Mouse (Mus musculus): ENCODE measurements at regions not wholly inside any gene's neighbourhood (a gene's known extent, or its start where the extent isn't known, plus 50 kb on each side); places are given as distances from the start of the nearest gene placed in this dataset.

DNA sequence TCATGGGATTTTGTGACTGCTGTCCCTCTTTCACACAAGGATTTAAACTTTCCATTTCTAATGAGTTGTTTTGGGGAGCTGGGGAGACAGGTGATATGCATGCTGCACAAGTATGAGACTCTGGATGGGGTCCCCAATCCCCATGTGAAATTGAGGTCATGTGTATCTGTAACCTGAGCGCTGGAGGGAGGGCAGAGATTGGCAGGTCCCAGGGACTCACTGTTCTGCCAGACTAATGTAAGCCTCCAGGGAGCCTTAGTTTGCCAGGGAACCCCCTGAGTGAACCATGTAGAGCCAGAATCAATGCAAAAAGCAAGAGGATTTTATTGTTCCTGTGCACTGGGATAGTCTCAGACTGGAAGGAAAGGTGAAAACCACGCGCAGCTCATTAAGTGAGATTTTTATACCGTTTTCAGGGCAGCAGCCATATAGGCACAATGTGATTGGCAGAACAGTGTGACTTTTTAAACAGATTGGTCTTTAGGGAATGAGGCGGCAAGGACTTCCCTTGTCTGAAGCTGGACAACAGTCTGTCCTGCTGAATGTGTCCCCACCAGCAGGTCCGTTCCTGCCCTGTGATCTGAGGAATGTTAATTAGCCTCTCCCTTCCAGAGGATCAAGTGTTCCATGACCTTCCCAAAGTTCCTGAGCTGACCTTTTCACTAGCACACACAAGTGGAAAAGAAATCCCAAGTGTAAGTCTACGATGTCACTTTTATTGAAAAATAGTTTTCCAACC is 59.9 kb upstream of the Oxgr1 start:
- no peak for DNase-seq (ENCODE audit: low read depth, low spot score)

GRCm38 (mm10) chr14:120102749-120103142 is 60.5 kb upstream of the Oxgr1 start:
- DNase-seq (ENCODE audit: low read depth, low spot score): no peak

GRCm38 (mm10) chr14:120109846-120110245 is 67.6 kb upstream of the Oxgr1 start:
- no peak for DNase-seq (ENCODE audit: low read depth, low spot score)

DNA sequence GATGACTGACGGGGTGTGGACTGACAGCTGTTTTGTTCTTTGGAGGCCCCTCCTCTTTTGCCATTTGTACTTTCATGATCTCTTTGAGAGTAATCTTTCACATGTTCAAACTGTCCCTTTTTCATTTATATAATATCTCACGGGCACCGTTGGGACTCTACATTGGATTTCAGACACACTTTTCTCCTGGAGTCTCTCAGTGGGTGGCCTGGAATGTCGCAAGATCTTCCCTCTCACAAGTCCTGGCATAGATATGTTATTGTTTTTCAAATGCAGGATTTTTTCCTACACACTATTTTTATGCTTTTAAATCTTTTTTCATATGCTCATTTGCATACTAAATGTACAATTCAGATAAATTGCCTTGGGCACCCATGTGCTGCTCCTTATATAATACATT is 71.1 kb upstream of the Oxgr1 start:
- DNase-seq (ENCODE audit: low read depth, low spot score): no peak

DNA sequence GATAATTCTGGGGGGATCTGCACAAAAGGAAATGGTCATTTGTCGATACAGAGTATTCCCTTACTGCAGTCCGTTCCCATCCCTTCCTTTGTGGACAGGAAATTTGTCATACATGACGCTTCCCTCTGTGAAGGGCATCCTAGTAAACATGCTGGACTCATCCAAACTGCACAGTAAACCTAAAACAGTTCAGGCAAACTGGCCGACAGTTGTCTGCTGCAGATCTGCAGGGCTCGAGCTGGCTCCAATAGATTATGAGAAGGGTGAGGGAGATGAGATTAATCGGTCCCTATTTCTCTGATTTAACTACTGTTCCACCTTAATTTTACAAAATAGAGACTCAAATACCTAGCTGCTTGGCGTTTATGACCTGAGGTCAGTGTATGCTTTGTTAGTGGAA is 76.3 kb upstream of the Oxgr1 start:
- DNase-seq (ENCODE audit: low read depth, low spot score): no peak

DNA sequence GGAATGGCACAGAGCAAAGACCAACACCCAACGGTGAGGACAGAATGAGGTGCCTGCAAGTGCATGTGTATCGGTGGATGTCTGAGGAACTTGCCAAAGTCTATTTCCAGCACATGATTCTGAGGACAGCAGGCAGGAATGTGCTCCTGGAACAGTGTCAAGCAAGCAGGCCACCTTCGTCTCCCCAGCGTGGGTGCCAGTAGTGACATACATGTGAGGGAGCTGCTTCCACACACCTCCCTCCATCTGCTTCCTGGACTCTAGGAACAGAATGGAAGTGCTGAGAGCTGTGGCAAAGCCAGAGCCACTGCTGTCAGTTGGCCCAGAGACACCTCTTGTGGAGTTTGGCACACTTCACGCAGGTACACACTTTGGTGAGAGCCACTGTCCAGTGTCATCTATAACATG is 76.9 kb upstream of the Oxgr1 start:
- no peak for DNase-seq (ENCODE audit: low read depth, low spot score)

- no peak for DNase-seq (ENCODE audit: low read depth, low spot score)
These were observed 77.3 kb upstream of the Oxgr1 start for GRCm38 (mm10) chr14:120119506-120119905.

DNA sequence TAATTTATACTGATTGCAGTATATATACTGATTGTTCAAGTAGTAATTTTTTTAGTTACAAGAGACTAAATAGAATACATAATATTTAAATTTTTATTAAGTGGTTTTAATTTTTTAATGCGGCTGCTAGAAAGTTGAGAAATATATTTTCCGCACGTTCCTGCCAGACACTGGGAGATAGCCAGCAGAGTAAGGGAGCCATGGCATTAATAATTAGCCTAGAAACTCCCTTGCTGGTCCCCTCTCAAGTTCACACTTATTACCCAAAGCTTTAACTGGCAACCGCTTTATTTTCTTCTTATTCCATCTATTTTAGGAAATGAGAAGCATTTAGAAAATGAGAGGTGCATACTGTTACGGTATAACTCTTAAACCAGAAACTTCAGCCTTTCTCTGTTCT is 78.0 kb upstream of the Oxgr1 start:
- no peak for DNase-seq (ENCODE audit: low read depth, low spot score)

- no peak for DNase-seq (ENCODE audit: low read depth, low spot score)
These were observed 83.1 kb upstream of the Oxgr1 start for GRCm38 (mm10) chr14:120125315-120125714.

GRCm38 (mm10) chr14:120127481-120127880 is 85.2 kb upstream of the Oxgr1 start:
- no peak for DNase-seq (ENCODE audit: low read depth, low spot score)

GRCm38 (mm10) chr14:120134346-120135008 is 92.2 kb upstream of the Oxgr1 start:
- DNase-seq (ENCODE audit: low read depth, low spot score): no peak

GRCm38 (mm10) chr14:120135198-120135597 is 93.0 kb upstream of the Oxgr1 start:
- DNase-seq (ENCODE audit: low read depth, low spot score): no peak

DNA sequence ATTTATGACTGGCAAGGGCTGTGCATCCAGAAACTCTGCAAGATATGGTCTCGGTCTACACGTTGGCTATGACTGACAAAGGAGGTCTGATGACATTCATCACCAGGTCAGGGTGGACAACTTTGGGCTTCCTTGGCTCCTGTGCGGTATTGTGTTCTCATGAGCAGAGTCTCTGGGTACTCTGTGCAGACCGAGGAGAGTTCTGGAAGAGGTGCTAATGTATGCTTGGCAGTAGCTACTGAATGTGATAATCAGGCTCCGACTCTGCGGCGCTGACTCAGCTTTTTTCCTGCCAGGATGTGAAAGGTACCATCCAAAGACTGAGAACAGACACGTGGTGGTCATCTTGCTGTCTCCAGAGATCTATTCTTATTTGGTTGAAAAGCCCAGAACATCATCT is 94.5 kb upstream of the Oxgr1 start:
- DNase-seq (ENCODE audit: low read depth, low spot score): no peak

- peak; percentile 50 for DNase-seq (ENCODE audit: low read depth, low spot score)
These were observed 95.5 kb upstream of the Oxgr1 start for GRCm38 (mm10) chr14:120137680-120138136.

DNA sequence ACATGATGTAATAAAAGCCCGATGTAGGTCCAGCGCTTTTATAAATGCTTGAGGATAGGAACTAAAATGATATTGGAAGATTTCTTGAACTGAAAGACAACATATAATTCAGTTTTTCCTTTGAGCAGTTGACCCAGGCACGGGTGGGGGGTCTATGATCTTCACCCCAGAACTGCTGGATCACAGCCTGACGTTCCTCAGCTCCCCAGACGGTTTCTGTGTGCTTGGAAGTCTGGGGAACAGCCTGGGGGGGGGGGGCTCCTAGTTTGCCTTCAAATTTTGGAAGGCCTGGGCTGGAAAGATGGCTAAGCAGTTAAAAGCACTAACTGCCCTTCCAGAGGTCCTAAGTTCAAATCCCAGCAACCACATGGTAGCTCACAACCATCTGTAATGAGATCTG is 96.3 kb upstream of the Oxgr1 start:
- DNase-seq (ENCODE audit: low read depth, low spot score): no peak

- no peak for DNase-seq (ENCODE audit: low read depth, low spot score)
These were observed 97.0 kb upstream of the Oxgr1 start for GRCm38 (mm10) chr14:120139256-120139655.

GRCm38 (mm10) chr14:120139671-120140071 is 97.4 kb upstream of the Oxgr1 start:
- no peak for DNase-seq (ENCODE audit: low read depth, low spot score)

GRCm38 (mm10) chr14:120140211-120140610 is 98.0 kb upstream of the Oxgr1 start:
- DNase-seq (ENCODE audit: low read depth, low spot score): no peak

- DNase-seq (ENCODE audit: low read depth, low spot score): no peak
These were observed 98.8 kb upstream of the Oxgr1 start for GRCm38 (mm10) chr14:120140791-120141747.

- no peak for DNase-seq (ENCODE audit: low read depth, low spot score)
These were observed 100.0 kb upstream of the Oxgr1 start for GRCm38 (mm10) chr14:120142281-120142680.

DNA sequence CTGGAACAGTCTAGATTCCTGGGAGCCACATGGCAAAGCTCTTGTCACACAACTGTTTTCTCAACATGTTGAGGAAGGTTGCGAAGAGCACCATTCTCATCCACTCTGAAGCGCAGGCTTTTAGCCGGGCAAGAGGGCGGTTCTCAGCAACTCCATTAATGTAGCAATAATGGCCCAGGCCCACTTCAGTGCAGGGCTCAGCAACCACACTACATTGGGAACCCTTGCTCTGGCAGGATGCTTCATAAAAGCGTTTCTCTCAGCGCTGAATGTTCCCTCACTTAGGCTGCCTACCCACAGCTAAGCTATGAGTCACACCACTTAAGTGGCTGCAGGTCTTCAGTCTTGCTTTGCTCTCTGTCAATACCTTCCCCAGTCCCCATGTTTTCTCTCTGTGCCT is 102.2 kb upstream of the Oxgr1 start:
- no peak for DNase-seq (ENCODE audit: low read depth, low spot score)

DNA sequence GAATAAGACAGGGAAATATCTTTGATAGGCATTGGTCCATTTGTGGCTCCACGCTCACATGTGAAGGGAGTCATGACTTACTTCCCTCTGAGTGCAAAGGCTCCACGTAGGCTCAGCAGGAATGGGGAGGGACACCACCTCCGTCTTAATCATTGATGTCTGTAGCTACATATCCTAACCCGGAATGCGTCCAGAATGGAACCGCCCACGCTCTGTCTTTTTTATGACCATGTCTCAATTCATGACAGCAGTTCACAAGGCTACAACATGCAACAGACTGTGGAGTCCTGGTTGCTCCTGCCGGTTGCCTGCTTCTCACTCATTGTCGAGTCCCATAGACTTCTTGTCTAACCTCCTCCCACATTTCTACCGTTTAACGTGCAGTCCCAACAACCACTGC is 104.1 kb upstream of the Oxgr1 start:
- no peak for DNase-seq (ENCODE audit: low read depth, low spot score)

All from brain, embryonic 18.5 days (tissue).